Mouse (Mus musculus) liver, adult (tissue): ENCODE data around the gene Jph3.

Experiments
- GATA4 ChIP-seq: IDR thresholded peaks from 2 replicates; pipeline ENCODE4 v1.6.1; 2014; ENCODE audit warnings: mild to moderate bottlenecking, low read length; ENCODE audit not compliant: insufficient replicate concordance

The Jph3 gene

DNA sequence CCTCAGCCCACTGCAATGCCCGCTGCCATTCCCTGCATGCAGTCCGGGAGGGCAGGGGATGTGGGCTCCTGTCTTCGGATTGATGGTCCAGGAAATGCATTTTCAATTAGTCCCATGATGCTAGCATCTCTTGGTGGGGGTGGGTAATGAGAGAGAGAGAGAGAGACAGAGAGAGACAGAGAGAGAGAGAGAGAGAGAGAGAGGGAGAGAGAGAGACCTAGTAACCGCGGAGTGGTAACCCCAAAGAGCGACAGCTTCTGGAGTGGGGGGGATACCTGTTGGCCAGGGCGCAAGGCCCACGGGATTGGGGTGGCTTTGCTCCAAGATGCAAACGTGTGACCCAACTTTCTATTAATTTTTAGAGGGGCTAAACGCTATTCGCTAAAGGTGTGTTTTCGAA, at the start of gene Jph3:
Gene Jph3, plus strand, starts transcription at position 301 of the 400 bp plus-strand sequence.
- no peak for TF ChIP-seq GATA4

- TF ChIP-seq GATA4: no peak
Measured at GRCm38 (mm10) chr8:121680896-121681295, 48.5 kb upstream of the Jph3 start.

- no peak for TF ChIP-seq GATA4
Measured at GRCm38 (mm10) chr8:121681457-121681856, 48.0 kb upstream of the Jph3 start.

- no peak for TF ChIP-seq GATA4
Measured at GRCm38 (mm10) chr8:121683083-121683832, 46.2 kb upstream of the Jph3 start.

GRCm38 (mm10) chr8:121685419-121685818, 44.0 kb upstream of the Jph3 start:
- TF ChIP-seq GATA4: no peak

- TF ChIP-seq GATA4: no peak
Measured at GRCm38 (mm10) chr8:121687455-121688161, 41.8 kb upstream of the Jph3 start.

GRCm38 (mm10) chr8:121688496-121688895, 40.9 kb upstream of the Jph3 start:
- TF ChIP-seq GATA4: no peak

- no peak for TF ChIP-seq GATA4
Measured at GRCm38 (mm10) chr8:121694453-121694852, 35.0 kb upstream of the Jph3 start.

DNA sequence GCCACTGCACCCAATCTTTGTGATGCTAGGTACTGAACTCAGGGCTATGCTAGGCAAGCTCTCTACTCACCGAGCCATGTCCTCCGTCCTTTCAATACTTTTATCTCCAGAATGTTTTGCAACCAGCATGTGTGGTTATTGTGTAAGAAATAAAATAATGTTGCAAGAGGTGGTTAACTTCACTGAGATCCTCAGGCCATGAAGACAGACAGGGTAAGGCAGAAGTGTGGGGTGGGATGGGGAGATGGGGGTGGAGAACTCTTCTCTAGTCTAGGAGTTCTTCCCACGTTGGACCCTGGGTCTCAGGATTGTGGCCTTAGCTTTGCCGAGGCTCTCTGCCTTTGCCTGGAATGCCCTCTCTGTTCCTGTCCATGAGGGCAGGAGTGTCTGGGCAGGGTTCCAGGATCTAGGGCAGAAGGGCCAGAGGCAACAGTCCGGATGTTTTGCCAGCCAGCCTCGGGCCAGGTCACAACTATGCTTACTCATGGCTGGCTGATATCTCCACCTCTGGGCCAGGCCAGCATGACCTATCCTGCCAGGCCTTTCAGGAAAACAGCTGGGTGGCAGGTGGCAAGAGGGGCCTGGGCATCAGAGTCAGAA, 33.7 kb upstream of the Jph3 start:
- TF ChIP-seq GATA4: no peak; the same call in 1 of the 2 replicates

DNA sequence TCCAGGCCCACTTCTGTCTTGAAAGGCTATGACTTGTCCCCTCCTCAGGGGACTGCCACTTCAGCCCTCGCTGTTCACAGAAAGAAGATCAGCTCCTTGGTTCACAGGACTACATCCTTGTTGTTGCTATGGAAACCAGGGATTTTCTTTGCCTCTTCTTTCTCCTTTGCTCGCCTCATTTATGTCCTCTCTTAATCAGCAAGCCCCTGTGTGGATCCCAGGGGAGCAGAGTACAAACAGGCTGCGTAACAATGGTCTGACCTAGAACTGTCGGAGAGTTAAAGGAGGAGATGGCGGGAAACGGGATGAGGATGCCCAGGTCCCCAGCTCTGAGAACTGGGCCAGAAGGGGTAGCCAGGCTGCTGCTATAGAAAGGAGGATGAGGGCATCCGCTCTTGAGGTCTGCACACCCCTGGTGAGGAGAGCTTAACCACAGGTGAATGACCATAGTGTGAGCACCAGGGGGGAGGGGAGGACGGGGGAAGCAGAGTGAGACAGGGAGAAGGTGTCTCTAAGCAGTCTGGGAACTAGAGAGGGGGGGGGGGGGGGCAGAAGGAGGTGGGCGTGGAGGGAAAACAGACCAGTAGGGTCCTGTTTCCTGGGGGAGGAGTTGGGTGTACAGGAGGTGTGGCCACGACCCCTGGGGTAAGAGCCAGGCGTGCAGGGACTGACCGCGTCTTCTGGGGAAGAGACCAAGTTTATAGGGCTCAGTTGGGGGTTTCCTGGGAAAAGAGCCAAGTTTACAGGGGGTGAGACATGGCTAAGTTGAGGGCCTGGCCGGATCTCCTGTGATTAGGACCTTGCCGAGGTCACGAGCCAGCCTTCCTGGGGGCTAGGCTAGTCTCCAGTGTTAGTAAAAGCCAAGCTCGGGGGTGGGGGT, 31.4 kb upstream of the Jph3 start:
- TF ChIP-seq GATA4: no peak

GRCm38 (mm10) chr8:121698615-121699101, 30.8 kb upstream of the Jph3 start:
- no peak for TF ChIP-seq GATA4

GRCm38 (mm10) chr8:121699936-121700335, 29.5 kb upstream of the Jph3 start:
- no peak for TF ChIP-seq GATA4

GRCm38 (mm10) chr8:121705174-121705573, 24.2 kb upstream of the Jph3 start:
- TF ChIP-seq GATA4: no peak

GRCm38 (mm10) chr8:121706956-121707355, 22.5 kb upstream of the Jph3 start:
- TF ChIP-seq GATA4: no peak

DNA sequence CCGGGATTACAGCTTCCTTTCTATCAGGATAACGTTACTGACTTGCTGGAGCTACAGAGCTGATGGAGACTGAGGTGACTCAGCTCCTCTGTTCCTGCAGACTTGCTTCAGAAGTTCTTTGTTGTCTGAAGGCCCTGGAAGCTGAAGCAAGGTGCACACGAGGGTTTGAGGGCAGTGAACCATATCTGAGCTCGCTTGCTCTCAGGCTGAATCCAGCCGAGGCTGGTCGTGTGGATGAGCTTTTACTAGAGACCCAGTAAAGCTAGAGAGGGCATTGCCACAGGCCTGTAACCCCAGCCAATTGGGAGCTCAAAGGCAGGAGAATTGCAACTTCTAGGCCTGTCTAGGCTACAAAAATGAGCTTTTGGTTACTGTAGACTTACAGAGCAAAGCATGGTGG, 21.0 kb upstream of the Jph3 start:
- no peak for TF ChIP-seq GATA4
